Mouse (Mus musculus): ENCODE measurements at regions not wholly inside any gene's neighbourhood (a gene's known extent, or its start where the extent isn't known, plus 50 kb on each side); places are given as distances from the start of the nearest gene placed in this dataset.
A peak's percentile ranks its signal among the peaks of the same experiment; 100 is the strongest.

DNA sequence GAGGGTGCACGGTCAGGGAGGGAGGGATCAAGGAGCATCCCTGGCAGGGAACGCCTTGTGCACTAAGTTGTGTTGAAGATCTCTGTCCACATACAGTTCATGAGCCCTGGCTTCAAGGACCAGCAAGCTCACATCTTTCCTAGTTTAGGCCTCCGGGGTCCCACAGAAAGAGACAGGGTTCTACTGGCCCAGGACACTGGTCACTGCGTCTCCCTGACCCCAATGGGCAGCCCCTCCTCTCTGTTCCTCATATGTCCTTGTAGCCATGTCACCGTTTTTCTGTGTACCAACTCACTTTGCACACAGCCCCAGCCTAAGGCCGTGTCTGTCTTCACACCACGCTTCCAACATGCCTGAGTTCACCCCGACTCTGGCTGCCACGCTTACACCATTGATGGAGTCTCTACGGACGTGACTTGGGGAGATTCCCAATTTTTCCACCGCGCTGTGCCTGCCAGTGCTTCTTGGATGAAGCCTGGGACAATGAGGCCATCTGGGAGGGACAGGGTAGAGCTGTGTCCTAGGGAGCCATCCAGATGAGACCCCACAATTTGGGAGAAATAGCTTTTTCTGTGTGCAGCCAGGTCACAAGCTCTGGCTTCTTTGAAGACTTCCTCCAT lies 86.5 kb upstream of the Ret start:
- DNase-seq = peak; percentile 72

DNA sequence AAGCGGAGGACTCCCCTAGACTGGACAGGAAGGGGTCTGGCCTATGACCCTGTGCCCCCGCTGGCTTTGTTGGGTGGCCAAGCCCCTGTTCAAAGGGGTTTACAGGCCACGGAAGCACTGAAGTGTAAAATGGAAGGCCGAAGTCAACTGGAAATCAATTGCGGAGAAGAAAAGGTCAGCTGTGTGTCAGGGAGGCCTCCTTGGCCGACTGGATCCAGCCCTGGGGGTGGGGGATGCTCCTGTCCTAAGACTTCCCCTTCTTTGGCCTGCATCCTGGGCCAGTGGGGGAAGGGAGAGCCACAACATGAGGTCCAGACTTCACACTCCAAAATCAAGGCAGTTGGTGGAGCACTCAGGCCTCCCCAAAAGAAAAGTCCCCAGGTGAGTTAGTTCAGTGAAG lies 66.4 kb upstream of the Ret start:
- peak; percentile 72 for DNase-seq

GRCm38 (mm10) chr6:118259881-118260280 lies 62.4 kb upstream of the Ret start:
- DNase-seq = peak; percentile 82

GRCm38 (mm10) chr6:118254871-118255270 lies 57.4 kb upstream of the Ret start:
- DNase-seq = peak; percentile 82

- peak; percentile 92 for DNase-seq
Observed at GRCm38 (mm10) chr6:118252711-118253110, 55.2 kb upstream of the Ret start.

GRCm38 (mm10) chr6:118251131-118251530 lies 53.6 kb upstream of the Ret start:
- peak; percentile 70 for DNase-seq

- DNase-seq = peak; percentile 79
Observed at GRCm38 (mm10) chr6:118250006-118250405, 52.5 kb upstream of the Ret start.

Measured in heart, adult 11 months (tissue).